ENCODE assay signal across 9 mouse cellular contexts in the genomic region with DNA sequence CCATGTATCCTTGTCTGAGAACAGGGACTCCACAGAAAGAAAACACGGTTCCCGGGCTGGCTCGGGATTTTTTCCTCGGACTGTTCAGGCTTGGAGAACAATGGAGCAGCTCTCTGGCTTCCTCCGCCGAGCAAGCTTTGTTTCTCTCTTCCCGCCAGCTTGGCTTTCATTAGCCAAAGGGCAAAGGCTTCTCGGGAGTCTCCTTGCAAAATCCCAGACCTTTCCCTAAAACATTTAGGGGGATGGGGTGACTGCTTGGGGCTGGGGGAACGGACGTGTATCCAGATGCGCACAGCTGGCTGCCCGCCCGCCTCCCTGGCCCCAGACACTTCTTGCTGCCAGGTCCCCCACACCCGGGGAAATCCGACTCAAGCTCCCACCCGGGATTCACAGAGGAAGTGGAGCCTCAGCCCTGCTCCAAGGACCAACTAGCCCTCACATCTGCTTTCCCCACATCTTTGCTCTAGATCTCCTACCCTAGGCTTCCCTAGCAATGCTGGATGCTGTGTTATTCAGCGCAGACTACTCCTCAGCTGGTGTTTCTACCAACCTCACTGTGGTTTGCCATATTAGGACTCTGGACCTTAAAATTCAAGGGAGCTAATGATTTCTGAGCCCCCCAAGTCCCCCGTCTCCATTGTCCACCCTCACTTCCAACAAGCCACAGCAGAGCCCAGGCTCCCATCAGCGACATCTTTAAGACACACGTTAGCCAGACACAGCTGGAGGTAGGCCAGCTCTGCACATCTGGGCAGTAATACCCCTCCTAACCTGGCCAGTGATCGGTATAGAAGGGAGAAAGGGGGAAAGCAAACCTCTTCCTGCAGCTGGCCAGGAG. TPM values are rescaled to one million over a fixed set of nuclear protein-coding genes. Genes with fewer than 3 reads are reported as not detected.
DNase-seq lines count a peak whose midpoint lies in the region; ATAC-seq and TF ChIP-seq lines count a peak whose summit lies in the region.
"Had no signal": no experiment of that assay in that cellular context is flagged by ENCODE, and none has a peak within 500 bp of the region (broad histone marks: within the 10 kb centered on the region; RNA-seq: fewer than 3 reads in every experiment).

No protein-coding gene starts in this region.

- no peaks in the 10 kb centered on the region for H3K36me3 ChIP-seq in forebrain, embryonic 16.5 days (ENCODE audit: control insufficient read depth, insufficient read depth)
- H3K36me3 ChIP-seq in hindbrain, postnatal 0 days (ENCODE audit: insufficient read depth, low read length): no peaks in the 10 kb centered on the region

- no peaks in the 10 kb centered on the region for H3K27me3 ChIP-seq in forebrain, embryonic 16.5 days (replicated peaks; ENCODE audit: control insufficient read depth, insufficient read depth, low read length)
- H3K27me3 ChIP-seq in hindbrain, postnatal 0 days (ENCODE audit: insufficient read depth, low read length): no peaks in the 10 kb centered on the region
- H3K27me3 ChIP-seq: Patski had no signal

- H3K4me3 ChIP-seq in left cerebral cortex, adult 2 months: peak overlapping the region; percentile 79
- H3K4me3 ChIP-seq in forebrain, embryonic 16.5 days (replicated peaks; ENCODE audit: low read length): peak overlapping the region; percentile 89
- H3K4me3 ChIP-seq in hindbrain, postnatal 0 days (ENCODE audit: low read length): peak overlapping the region; percentile 72

- no peak for DNase-seq in left cerebral cortex, adult 2 months (ENCODE audit: extremely low spot score in 1 of 2, low spot score in 2 of 2)
- DNase-seq in left cerebral cortex, postnatal 14 days (ENCODE audit: low spot score in 2 of 2): no peak
- DNase-seq in hindbrain, postnatal 0 days (ENCODE audit: low spot score): peak; percentile 45
- peak; percentile 50 to 51 for DNase-seq in lung, postnatal 4 days
- no peak for DNase-seq in adrenal gland, adult 18-20 months (ENCODE audit: low spot score in 2 of 2)
- DNase-seq in cerebellum, adult 9-11 months: no peak

- H3K9ac ChIP-seq in forebrain, embryonic 16.5 days (replicated peaks; ENCODE audit: low read depth, low read length): peak overlapping the region; percentile 92
- peak overlapping the region; percentile 88 for H3K9ac ChIP-seq in hindbrain, postnatal 0 days (replicated peaks; ENCODE audit: low read length)

- intact Hi-C loops in left cerebral cortex, adult 2 months (cut with DNase I): loop anchor here (2.0 kb wide), 1 partner anchor 19 kb away; no protein-coding TSS in a partner anchor
- intact Hi-C loops in left cerebral cortex, postnatal 14 days (cut with DNase I): loop anchor here (1.0 to 5.0 kb wide), 2 partner anchors 40 to 83 kb away; no protein-coding TSS in a partner anchor

- no peak for ATAC-seq in forebrain, embryonic 16.5 days
- ATAC-seq in hindbrain, postnatal 0 days: no peak
- ATAC-seq in CD4-positive, CD25-positive, alpha-beta regulatory T cell, adult 4 months: no peak
- ATAC-seq: Patski had no signal

- peak overlapping the region; percentile 91 for H3K27ac ChIP-seq in left cerebral cortex, adult 2 months
- H3K27ac ChIP-seq in forebrain, embryonic 16.5 days (ENCODE audit: low read length): peak overlapping the region; percentile 95
- peak overlapping the region; percentile 88 for H3K27ac ChIP-seq in hindbrain, postnatal 0 days

- H3K9me3 ChIP-seq in forebrain, embryonic 16.5 days (ENCODE audit: control insufficient read depth, low read length): no peaks in the 10 kb centered on the region
- no peaks in the 10 kb centered on the region for H3K9me3 ChIP-seq in hindbrain, postnatal 0 days (ENCODE audit: low read length)

- peaks cover 67% of the 10 kb centered on the region for H3K4me1 ChIP-seq in forebrain, embryonic 16.5 days (replicated peaks; ENCODE audit: control insufficient read depth, insufficient read depth, low read length)
- peaks cover 47% of the 10 kb centered on the region for H3K4me1 ChIP-seq in hindbrain, postnatal 0 days (ENCODE audit: insufficient read depth, low read length)

- WGBS in forebrain, embryonic 16.5 days: 2% methylated on average over 21 of the region's 21 CpGs
- 3% methylated on average over 21 of the region's 21 CpGs for WGBS in hindbrain, postnatal 0 days

- H3K4me2 ChIP-seq in forebrain, embryonic 16.5 days (ENCODE audit: low read length): peak overlapping the region; percentile 80
- peak overlapping the region; percentile 69 for H3K4me2 ChIP-seq in hindbrain, postnatal 0 days (ENCODE audit: low read depth, low read length)

- TF ChIP-seq CTCF in left cerebral cortex, adult 2 months (IDR thresholded peaks at IDR 0.05): no peak
- TF ChIP-seq CTCF in hindbrain, postnatal 0 days (IDR thresholded peaks at IDR 0.05; ENCODE audit: low read depth): no peak

RNA-seq across cellular contexts. Expression of a gene that starts 23.2 kb away (rescaled TPM):
- total RNA-seq in left cerebral cortex, adult 2 months (2021): 10 to 100 TPM; 55.4 to 68.4 TPM
- total RNA-seq in left cerebral cortex, postnatal 14 days (2021): 100 to 1,000 TPM; 146 to 161 TPM
- 48.6 and 62.6 TPM in 2 replicates for polyA plus RNA-seq in forebrain, embryonic 16.5 days (2015; fragmentation: Nextera tagmentation; extraction: Ambion mirVana)
- total RNA-seq in hindbrain, postnatal 0 days (2014; rRNA removed): 90.0 and 106 TPM in 2 replicates
- 38.6 and 39.9 TPM in 2 replicates for polyA plus RNA-seq in hindbrain, postnatal 0 days (2015; fragmentation: Nextera tagmentation; extraction: Ambion mirVana)
- polyA plus RNA-seq in CD4-positive, CD25-positive, alpha-beta regulatory T cell, adult 4 months (2017; shearing (Covaris generic)): under 1 TPM; 0.29 to 0.98 TPM
- total RNA-seq in adrenal gland, adult 18-20 months (2021): 10 to 100 TPM; 11.2 to 15.3 TPM

Comparison
In these comparisons a context has a peak if more than half of its experiments do, and no peak if none do; other contexts are left out.
1. DNase-seq: peak in hindbrain, postnatal 0 days (single experiment) and lung, postnatal 4 days (2 of 2); none in left cerebral cortex, adult 2 months (0 of 2), left cerebral cortex, postnatal 14 days (0 of 2), adrenal gland, adult 18-20 months (0 of 2) and cerebellum, adult 9-11 months (single experiment).
2. Peak in every context shown above with its lines, with median percentiles within 50 percentile points of each other: H3K27ac ChIP-seq and H3K4me3 ChIP-seq.